Mouse (Mus musculus) small intestine, adult 2 months (tissue): ENCODE data around the gene Farsa. TPM values are rescaled to one million over a fixed set of nuclear protein-coding genes. Genes with fewer than 3 reads are reported as not detected.

Experiments
- H3K27ac ChIP-seq: fragments of 200-500 bp; 2 replicates; pipeline ENCODE4 v1.5.1; 2012; ENCODE audit warnings: low read depth, low read length, control low read depth, inconsistent platforms; ENCODE audit not compliant: insufficient read depth
- H3K27me3 ChIP-seq: fragments of 200-500 bp; 2 replicates; pipeline ENCODE4 v1.6.1; 2012; ENCODE audit warnings: mild to moderate bottlenecking, moderate library complexity, low read length, inconsistent platforms; ENCODE audit not compliant: control insufficient read depth, insufficient read depth
- H3K36me3 ChIP-seq: fragments of 200-500 bp; 2 replicates; pipeline ENCODE4 v1.6.1; 2012; ENCODE audit warnings: mild to moderate bottlenecking, low read length, control low read depth, inconsistent platforms; ENCODE audit not compliant: control insufficient read depth, insufficient read depth
- H3K4me1 ChIP-seq: fragments of 200-500 bp; 2 replicates; pipeline ENCODE4 v1.6.1; 2012; ENCODE audit warnings: low read length, inconsistent platforms, mixed read lengths; ENCODE audit not compliant: control insufficient read depth, insufficient read depth, insufficient read length
- H3K4me3 ChIP-seq: fragments of 200-500 bp; 2 replicates; pipeline ENCODE4 v1.5.1; 2012; ENCODE audit warnings: low read depth, mild to moderate bottlenecking, control low read depth, inconsistent platforms, low read length, moderate library complexity
- CTCF ChIP-seq: fragments of 200-500 bp; IDR thresholded peaks from 2 replicates; pipeline ENCODE4 v1.5.1; 2012; ENCODE audit warnings: low read depth, mild to moderate bottlenecking, control low read depth, inconsistent platforms, low read length, moderate library complexity, mixed read lengths; ENCODE audit not compliant: insufficient replicate concordance, insufficient read length; ENCODE audit errors: extremely low read depth
- POLR2A ChIP-seq: fragments of 200-500 bp; IDR thresholded peaks from 2 replicates; pipeline ENCODE4 v1.6.1; 2012; ENCODE audit warnings: low read depth, mild to moderate bottlenecking, control low read depth, inconsistent platforms, low read length, moderate library complexity
- WGBS: fragments of 180-500 bp; shearing (Covaris S2); methylation state at CpG from one replicate; pipeline ENCODE4 v1.1.7; 2018; 5-methylcytosine and 5-hydroxymethylcytosine counted together
- polyA plus RNA-seq: library from polyadenylated mRNA; depleted of rRNA; stranded (reverse); fragments of >200 nt; gene quantifications from 2 replicates; pipeline ENCODE4 v1.2.3, GENCODE M21; 2012

Gene Farsa
- polyA plus RNA-seq, 1 experiment, result 29.1 TPM

- H3K4me3 ChIP-seq, result no peak overlapping the region
- TF ChIP-seq CTCF (no peak), POLR2A (no peak)
- no peaks in the 10 kb centered on the region; the same call in 1 of the 2 replicates for H3K4me1 ChIP-seq
- H3K27ac ChIP-seq, result no peak overlapping the region
- H3K36me3 ChIP-seq, result peaks cover 56% of the 10 kb centered on the region
- no peaks in the 10 kb centered on the region for H3K27me3 ChIP-seq
- 78% methylated on average over 8 of the region's 8 CpGs for WGBS
Observed at GRCm38 (mm10) chr8:84837149-84837911, 19.5 kb upstream of the Farsa start.

GRCm38 (mm10) chr8:84837912-84838470, 18.8 kb upstream of the Farsa start:
- no peaks in the 10 kb centered on the region for H3K27me3 ChIP-seq
- no peaks in the 10 kb centered on the region; the same call in 1 of the 2 replicates for H3K4me1 ChIP-seq
- H3K4me3 ChIP-seq, result no peak overlapping the region
- TF ChIP-seq POLR2A (no peak), CTCF (no peak)
- H3K36me3 ChIP-seq, result peaks cover 62% of the 10 kb centered on the region
- no peak overlapping the region for H3K27ac ChIP-seq
- WGBS, result 92% methylated on average over 15 of the region's 15 CpGs

- Histone ChIP-seq H3K27me3 (no peaks in the 10 kb centered on the region), H3K36me3 (peaks cover 67% of the 10 kb centered on the region), H3K4me3 (no peak overlapping the region), H3K27ac (no peak overlapping the region), H3K4me1 (no peaks in the 10 kb centered on the region)
- TF ChIP-seq CTCF, result no peak
- no peak for TF ChIP-seq POLR2A
- 82% methylated on average over 5 of the region's 5 CpGs for WGBS
Observed at GRCm38 (mm10) chr8:84838513-84838912, 18.3 kb upstream of the Farsa start.

- TF ChIP-seq CTCF (no peak), POLR2A (no peak)
- Histone ChIP-seq H3K4me1 (peaks cover 2% of the 10 kb centered on the region; the same call in 1 of the 2 replicates), H3K4me3 (no peak overlapping the region), H3K27me3 (no peaks in the 10 kb centered on the region), H3K27ac (no peak overlapping the region), H3K36me3 (peaks cover 70% of the 10 kb centered on the region)
- WGBS, result 57% methylated on average over 2 of the region's 2 CpGs
Observed at GRCm38 (mm10) chr8:84839411-84839810, 17.4 kb upstream of the Farsa start.

GRCm38 (mm10) chr8:84839875-84840247, 16.9 kb upstream of the Farsa start:
- TF ChIP-seq CTCF (no peak), POLR2A (no peak)
- Histone ChIP-seq H3K4me1 (peaks cover 7% of the 10 kb centered on the region; the same call in 1 of the 2 replicates), H3K27me3 (no peaks in the 10 kb centered on the region), H3K4me3 (peak overlapping the region; percentile 79), H3K36me3 (peaks cover 71% of the 10 kb centered on the region), H3K27ac (no peak overlapping the region)
- WGBS, result under 1% methylated on average over 7 of the region's 7 CpGs

- Histone ChIP-seq H3K27ac (0 out of 2 replicates have a peak within 1 kb of the TSS, but pooled peaks have one; percentile 17), H3K4me1 (peaks cover 7% of the 10 kb centered on the region; the same call in 1 of the 2 replicates), H3K4me3 (peak within 1 kb of the TSS; percentile 79), H3K36me3 (peaks cover 70% of the 10 kb centered on the region), H3K27me3 (no peaks in the 10 kb centered on the region)
- TF ChIP-seq POLR2A (peak; percentile 52; the same call in 1 of the 2 replicates), CTCF (no peak)
- 1% methylated on average over 55 of the region's 55 CpGs for WGBS
Observed at GRCm38 (mm10) chr8:84840248-84840999, 16.4 kb upstream of the Farsa start, which contains the start of gene Rad23a. Rad23a (minus strand) TSS chr8:84840665.
